Mouse (Mus musculus): ENCODE data around the gene Ifnar2. TPM values are rescaled to one million over a fixed set of nuclear protein-coding genes. Genes with fewer than 3 reads are reported as not detected.

The Ifnar2 gene
- total RNA-seq, 2 experiments from 2014 or later = 71.6 to 94.3 TPM

GRCm38 (mm10) chr16:91447512-91447900, 74.9 kb downstream of the Ifnar2 start:
- peak; percentile 18 for ATAC-seq (replicated peaks; ENCODE audit: low FRiP score, poor library complexity, severe bottlenecking)

- ATAC-seq (replicated peaks; ENCODE audit: low FRiP score, poor library complexity, severe bottlenecking) = peak; percentile 62
These were observed 75.5 kb downstream of the Ifnar2 start for GRCm38 (mm10) chr16:91448088-91448487.

GRCm38 (mm10) chr16:91448895-91449294, 76.3 kb downstream of the Ifnar2 start:
- ATAC-seq (replicated peaks; ENCODE audit: low FRiP score, poor library complexity, severe bottlenecking) = 0 out of 2 replicates have a peak, but pooled peaks have one; percentile 39

GRCm38 (mm10) chr16:91450137-91451064, 77.8 kb downstream of the Ifnar2 start:
- ATAC-seq (replicated peaks; ENCODE audit: low FRiP score, poor library complexity, severe bottlenecking) = no peak

- no peak for ATAC-seq (replicated peaks; ENCODE audit: low FRiP score, poor library complexity, severe bottlenecking)
These were observed 79.4 kb downstream of the Ifnar2 start for GRCm38 (mm10) chr16:91451949-91452348.

- no peak for ATAC-seq (replicated peaks; ENCODE audit: low FRiP score, poor library complexity, severe bottlenecking)
These were observed 79.8 kb downstream of the Ifnar2 start for GRCm38 (mm10) chr16:91452363-91452896.

Other genes starting within 250 kb of the Ifnar2 start
- not detected in 2 replicates for gene Olig2, start 147.3 kb upstream of the Ifnar2 start, total RNA-seq (2015; ENCODE audit: low replicate concordance)
- not detected in 2 replicates for gene Olig2, start 147.3 kb upstream of the Ifnar2 start, total RNA-seq (2017; ENCODE audit: low replicate concordance)
- not detected in 2 replicates for gene Olig1, start 103.0 kb upstream of the Ifnar2 start, total RNA-seq (2015; ENCODE audit: low replicate concordance)
- not detected in 2 replicates for gene Olig1, start 103.0 kb upstream of the Ifnar2 start, total RNA-seq (2017; ENCODE audit: low replicate concordance)
- 4.7 and 12.6 TPM in 2 replicates for gene Gm21970, start 18.9 kb downstream of the Ifnar2 start, total RNA-seq (2015; ENCODE audit: low replicate concordance)
- not detected in 2 replicates for gene Gm21970, start 18.9 kb downstream of the Ifnar2 start, total RNA-seq (2017; ENCODE audit: low replicate concordance)
- gene Il10rb, start 33.4 kb downstream of the Ifnar2 start, total RNA-seq (2015; ENCODE audit: low replicate concordance) = 21.8 and 37.8 TPM in 2 replicates
- gene Il10rb, start 33.4 kb downstream of the Ifnar2 start, total RNA-seq (2017; ENCODE audit: low replicate concordance) = 20.5 and 33.1 TPM in 2 replicates
- 31.9 and 32.1 TPM in 2 replicates for gene Ifnar1, start 112.5 kb downstream of the Ifnar2 start, total RNA-seq (2015; ENCODE audit: low replicate concordance)
- 38.1 and 46.3 TPM in 2 replicates for gene Ifnar1, start 112.5 kb downstream of the Ifnar2 start, total RNA-seq (2017; ENCODE audit: low replicate concordance)
- gene Ifngr2, start 174.3 kb downstream of the Ifnar2 start, total RNA-seq (2015; ENCODE audit: low replicate concordance) = 5.4 and 6.1 TPM in 2 replicates
- gene Ifngr2, start 174.3 kb downstream of the Ifnar2 start, total RNA-seq (2017; ENCODE audit: low replicate concordance) = 2.3 and 5.8 TPM in 2 replicates
- 19.8 and 22.2 TPM in 2 replicates for gene Tmem50b, start 225.0 kb downstream of the Ifnar2 start, total RNA-seq (2015; ENCODE audit: low replicate concordance)
- 9.2 and 10.7 TPM in 2 replicates for gene Tmem50b, start 225.0 kb downstream of the Ifnar2 start, total RNA-seq (2017; ENCODE audit: low replicate concordance)
- 1.3 and 2.2 TPM in 2 replicates for gene Dnajc28, start 246.2 kb downstream of the Ifnar2 start, total RNA-seq (2015; ENCODE audit: low replicate concordance)
- gene Dnajc28, start 246.2 kb downstream of the Ifnar2 start, total RNA-seq (2017; ENCODE audit: low replicate concordance) = 3.1 and 3.5 TPM in 2 replicates

Measured in erythroid progenitor cell, adult 5-6 weeks (primary cell).